Mouse (Mus musculus): ENCODE measurements around the gene Arfgap3. TPM values are rescaled to one million over a fixed set of nuclear protein-coding genes. Genes with fewer than 3 reads are reported as not detected.
"Not testable (repeated sequence)": the region's sequence is repeated elsewhere in the genome, so short reads cannot be mapped to it uniquely, and the experiment has no call there.

Gene Arfgap3
- total RNA-seq (2022) = 10 to 100 TPM; 21.8 to 28.5 (median 23.8) TPM

- DNase-seq (ENCODE audit: low spot score in 2 of 2) = peak; percentile 91 to 92
Measured at GRCm38 (mm10) chr15:83349954-83350711, at the start of gene Arfgap3. TSS of gene Arfgap3 (minus strand) at chr15:83350247.

DNA sequence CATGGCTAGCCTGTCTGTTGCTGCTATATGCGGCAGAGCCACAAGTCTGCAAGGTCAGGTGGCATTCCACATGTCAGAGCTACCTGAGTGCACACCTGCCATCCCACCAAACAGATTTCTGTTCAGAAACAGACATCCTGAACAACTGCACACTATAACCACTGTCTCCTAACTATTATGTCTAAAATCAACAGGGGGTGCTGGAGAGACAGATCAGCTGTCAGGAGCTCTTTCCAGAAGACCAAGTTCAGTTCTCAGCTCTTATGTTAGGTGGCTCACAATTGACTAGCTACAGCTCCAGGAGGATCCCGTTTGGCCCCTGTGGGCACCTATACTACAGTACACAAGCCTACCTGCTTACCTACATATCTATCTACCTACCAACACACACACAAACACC, 42.7 kb upstream of the Arfgap3 start:
- DNase-seq (ENCODE audit: low spot score in 2 of 2) = no peak

- no peak for DNase-seq (ENCODE audit: low spot score in 2 of 2)
Measured at GRCm38 (mm10) chr15:83387911-83388310, 37.9 kb upstream of the Arfgap3 start.

DNA sequence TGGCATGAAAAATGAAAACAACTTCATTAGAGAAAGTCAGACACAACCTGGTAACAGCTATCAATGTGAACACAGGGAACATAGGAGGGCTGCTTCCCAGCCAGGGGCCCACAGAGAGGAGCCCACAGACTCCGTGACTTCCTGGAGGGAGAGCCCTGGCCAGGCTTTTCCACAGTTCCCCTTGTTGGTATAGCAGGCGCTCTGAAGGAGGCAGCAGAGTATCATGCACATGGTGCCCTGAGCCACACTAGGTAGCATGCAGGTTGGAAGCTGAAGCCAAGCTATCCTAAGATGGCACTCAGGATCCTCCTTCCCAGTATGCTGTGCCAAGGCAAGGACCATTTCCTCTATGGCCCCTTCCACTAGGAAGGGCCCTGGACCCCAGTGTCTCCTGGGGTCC, 33.6 kb upstream of the Arfgap3 start:
- no peak for DNase-seq (ENCODE audit: low spot score in 2 of 2)

- no peak for DNase-seq (ENCODE audit: low spot score in 2 of 2)
Measured at GRCm38 (mm10) chr15:83383136-83383535, 33.1 kb upstream of the Arfgap3 start.

DNA sequence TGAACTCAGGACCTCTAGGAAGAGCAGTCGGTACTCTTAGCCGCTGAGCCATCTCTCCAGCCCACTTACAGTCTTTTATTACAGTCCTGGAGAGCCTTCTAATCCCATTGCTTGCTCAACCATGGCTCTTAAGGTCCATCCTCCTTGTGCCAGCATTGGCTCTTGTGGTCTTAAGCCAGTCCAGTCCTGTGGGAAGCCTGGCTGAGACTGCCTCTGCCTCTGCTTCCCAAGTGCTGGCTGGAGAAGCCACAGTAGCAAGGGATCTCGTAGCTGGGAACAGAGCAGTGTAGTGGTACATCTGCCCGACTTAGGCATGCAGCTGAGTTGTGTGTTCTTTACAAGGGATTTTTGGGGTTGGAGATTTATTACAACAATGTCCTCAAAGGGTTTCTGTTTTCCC, 32.4 kb upstream of the Arfgap3 start:
- no peak for DNase-seq (ENCODE audit: low spot score in 2 of 2)

- no peak for DNase-seq (ENCODE audit: low spot score in 2 of 2)
Measured at GRCm38 (mm10) chr15:83377153-83377552, 27.1 kb upstream of the Arfgap3 start.

DNA sequence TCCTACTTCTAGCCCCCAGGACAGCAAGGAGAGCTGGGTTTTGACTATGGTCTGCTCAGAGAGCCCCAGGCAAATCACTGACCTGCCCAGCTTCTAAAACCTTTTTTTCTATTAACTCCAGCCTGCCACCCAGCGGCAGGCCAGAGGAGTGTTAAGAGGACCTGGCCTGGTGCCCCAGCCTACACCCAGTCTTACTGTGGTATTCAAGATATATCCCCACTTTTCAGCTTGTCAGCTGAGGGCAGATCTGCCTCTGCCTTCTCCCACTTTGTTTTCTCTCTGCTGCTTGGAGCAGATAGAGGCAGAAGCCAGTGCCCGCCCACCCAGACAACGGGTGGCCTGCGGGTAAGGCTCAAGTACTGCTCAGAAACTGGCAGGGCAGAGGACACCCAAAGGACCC, 25.1 kb upstream of the Arfgap3 start:
- DNase-seq (ENCODE audit: low spot score in 2 of 2) = peak in 1 of 2 experiments; percentile 23

GRCm38 (mm10) chr15:83374076-83374475, 24.0 kb upstream of the Arfgap3 start:
- DNase-seq (ENCODE audit: low spot score in 2 of 2) = no peak

DNA sequence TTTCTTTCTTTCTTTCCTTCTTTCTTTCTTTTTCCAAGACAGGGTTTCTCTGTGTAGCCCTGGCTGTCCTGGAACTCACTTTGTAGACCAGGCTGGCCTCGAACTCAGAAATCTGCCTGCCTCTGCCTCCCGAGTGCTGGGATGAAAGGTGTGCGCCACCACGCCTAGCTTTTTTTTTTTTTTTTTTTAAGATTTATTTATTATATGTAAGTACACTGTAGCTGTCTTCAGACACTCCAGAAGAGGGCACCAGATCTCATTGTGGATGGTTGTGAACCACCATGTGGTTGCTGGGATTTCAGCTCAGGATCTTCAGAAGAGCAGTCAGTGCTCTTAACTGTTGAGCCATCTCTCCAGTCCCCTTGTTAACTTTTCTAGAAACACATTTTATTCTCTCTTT, 18.7 kb upstream of the Arfgap3 start:
- not testable (repeated sequence) for DNase-seq (ENCODE audit: low spot score in 2 of 2)

GRCm38 (mm10) chr15:83368261-83368660, 18.2 kb upstream of the Arfgap3 start:
- no peak for DNase-seq (ENCODE audit: low spot score in 2 of 2)

GRCm38 (mm10) chr15:83366933-83367552, 17.0 kb upstream of the Arfgap3 start:
- DNase-seq (ENCODE audit: low spot score in 2 of 2) = peak; percentile 23 to 60

DNA sequence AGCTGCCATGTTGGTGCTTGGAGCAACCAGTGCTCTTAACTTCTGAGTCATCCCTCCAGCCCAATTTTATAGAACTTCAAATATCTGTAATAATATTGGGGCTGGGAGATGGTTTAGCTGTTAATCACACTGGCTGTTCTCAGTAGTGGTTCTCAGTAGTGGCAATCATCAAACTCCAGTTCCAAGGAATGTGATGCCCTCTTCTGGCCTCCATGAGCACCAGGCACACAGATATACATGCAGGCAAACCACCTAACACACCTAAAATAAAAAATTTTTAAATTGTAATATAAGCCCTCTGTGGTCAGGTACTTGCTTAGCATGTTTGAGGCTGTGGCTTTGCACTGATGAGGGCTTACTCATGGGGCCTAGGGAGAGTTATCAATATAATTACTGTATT, 15.7 kb upstream of the Arfgap3 start:
- no peak for DNase-seq (ENCODE audit: low spot score in 2 of 2)

GRCm38 (mm10) chr15:83364194-83364593, 14.1 kb upstream of the Arfgap3 start:
- no peak for DNase-seq (ENCODE audit: low spot score in 2 of 2)

DNA sequence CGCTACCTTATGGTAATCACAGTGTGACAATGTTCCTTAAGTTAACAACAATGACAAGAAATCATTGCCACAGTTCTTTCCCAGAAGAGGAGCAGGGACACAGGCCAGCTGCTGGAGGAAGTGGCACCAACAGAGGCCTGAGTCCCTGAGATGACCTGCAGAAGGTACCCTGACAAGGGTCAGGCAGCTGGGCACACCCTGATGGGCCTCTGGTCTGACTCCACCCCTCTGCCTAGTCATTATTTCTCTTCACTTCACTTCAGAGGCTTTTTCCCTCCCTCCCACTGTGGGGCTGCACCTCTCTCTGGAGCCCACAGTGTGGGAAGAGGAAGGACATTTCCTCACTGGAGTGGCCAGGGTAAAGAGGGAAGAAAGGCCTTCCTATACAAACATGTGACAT, 12.8 kb upstream of the Arfgap3 start:
- DNase-seq (ENCODE audit: low spot score in 2 of 2) = not testable (repeated sequence)

DNA sequence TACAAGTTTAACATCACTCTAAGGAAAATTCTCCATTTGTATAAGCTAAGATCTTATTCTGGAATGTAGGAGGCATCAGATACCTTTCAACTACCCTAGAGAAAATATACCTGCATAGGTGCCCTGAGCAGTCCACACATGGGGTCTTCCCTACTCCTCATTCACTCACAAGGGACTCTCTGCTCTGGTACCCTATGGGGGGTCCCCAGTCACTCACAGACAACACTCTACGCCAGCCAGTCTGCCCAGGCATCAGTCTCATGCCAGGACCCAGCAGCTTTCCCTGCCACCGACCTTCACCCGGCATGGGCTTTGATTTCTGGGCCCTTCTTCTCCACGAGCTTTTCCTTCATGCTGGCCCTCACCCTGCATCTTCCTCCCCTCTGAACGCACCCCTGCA, 10.9 kb upstream of the Arfgap3 start:
- DNase-seq (ENCODE audit: low spot score in 2 of 2) = not testable (repeated sequence)

- DNase-seq (ENCODE audit: low spot score in 2 of 2) = no peak
Measured at GRCm38 (mm10) chr15:83360140-83360539, 10.1 kb upstream of the Arfgap3 start.

DNA sequence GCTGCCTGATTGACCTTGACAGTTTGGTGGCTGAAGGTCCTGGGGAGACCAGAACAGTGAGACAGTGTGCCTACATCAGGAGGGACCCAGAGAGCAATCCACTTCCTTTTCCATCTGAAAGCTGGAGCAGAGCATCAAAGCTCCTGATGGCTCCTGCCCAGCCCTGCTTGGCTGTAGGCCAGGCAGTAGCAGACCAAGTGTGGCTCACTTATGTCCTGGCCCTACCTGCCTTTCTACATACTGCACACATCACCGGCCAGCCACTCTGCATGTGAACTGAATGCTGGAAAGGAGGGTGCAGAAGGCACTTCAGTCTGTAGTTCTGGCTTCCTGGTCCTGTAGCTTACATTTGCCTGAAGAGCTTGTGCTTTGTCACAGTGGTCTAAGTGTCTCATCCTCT, 8.4 kb upstream of the Arfgap3 start:
- no peak for DNase-seq (ENCODE audit: low spot score in 2 of 2)

DNA sequence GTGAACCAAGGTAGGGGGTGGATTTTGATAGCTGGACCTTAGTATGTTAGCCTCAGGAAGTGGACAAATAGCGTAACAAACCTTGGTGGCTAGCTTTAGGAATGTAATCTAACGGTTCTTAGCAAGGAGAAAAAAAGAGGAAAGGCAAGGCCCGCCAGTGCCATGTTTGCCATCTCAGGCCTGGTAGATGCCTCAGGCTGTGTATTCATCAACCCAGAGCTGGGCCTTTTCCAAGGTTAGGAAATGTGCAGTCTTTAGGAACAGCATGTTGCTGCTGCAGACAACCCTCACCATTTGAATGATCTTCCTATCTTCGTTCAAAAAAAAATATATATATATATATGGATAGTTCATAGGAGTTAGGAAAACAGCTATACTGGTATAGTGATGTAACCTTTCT, 1.5 kb upstream of the Arfgap3 start:
- no peak for DNase-seq (ENCODE audit: low spot score in 2 of 2)

DNA sequence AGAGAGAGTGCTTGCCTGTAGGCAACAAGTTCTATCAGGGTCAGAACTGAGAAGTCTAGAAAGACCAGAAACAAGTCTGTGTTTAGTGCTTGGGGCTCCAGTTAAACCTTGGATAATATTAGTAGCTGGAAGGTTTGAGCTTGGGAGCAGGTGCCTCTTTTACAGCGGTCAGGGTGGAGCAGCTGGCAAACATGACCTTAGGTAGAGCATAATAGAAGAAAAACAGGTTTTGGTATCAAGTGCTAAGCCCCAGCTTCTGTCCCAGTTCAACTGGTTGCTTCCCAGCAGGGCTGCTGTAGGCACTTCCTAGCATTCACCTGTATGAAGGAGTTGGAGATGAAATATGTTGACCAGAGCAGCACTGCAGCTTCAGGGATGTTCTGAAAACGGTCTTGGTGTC, 812 bp upstream of the Arfgap3 start:
- no peak for DNase-seq (ENCODE audit: low spot score in 2 of 2)

DNA sequence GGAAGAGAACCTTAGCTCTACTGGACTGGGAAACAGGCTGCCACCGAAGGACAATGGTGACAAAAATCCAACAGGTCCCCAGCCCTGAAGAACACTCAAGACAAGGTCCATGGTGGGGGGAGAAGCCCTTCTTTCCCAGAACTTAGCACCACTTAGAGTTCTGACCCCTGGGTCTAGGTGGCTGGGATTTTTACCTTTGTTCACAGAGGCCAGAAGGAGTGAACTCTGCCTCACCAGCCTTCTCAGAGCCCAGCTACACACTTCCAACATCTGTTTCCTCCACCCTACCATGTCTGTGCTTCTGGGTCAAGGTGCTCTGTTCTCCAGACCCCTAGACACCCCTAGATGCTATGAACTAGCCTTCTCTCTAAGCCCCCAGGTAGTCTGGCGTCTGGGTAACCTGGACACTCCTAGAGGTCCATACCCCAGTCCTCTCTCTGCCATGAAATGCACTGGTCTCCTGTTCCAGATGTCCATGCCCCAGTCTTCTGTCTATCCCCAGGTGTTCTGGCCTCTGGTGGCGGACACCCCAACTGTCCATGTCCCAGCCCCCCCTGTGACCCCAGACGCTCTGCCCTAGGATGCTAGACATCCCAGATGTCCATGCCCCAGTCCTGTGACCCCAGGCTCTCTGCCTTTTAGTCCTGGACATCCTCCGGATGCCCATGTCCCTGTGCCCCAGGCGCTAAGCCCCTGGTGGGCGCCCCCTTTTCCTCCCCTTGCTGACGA, 658 bp downstream of the Arfgap3 start:
- DNase-seq (ENCODE audit: low spot score in 2 of 2) = no peak

GRCm38 (mm10) chr15:83348747-83349146, 1.3 kb downstream of the Arfgap3 start:
- no peak for DNase-seq (ENCODE audit: low spot score in 2 of 2)
